Mouse (Mus musculus): ENCODE results near the gene Olfr448.

Olfr448 gene

GRCm38 (mm10) chr6:42890141-42890540, at the start of gene Olfr448:
Olfr448 (plus strand) TSS chr6:42890441.
- no peak for DNase-seq

GRCm38 (mm10) chr6:42860222-42860819, 29.9 kb upstream of the Olfr448 start:
- DNase-seq = peak; percentile 5

GRCm38 (mm10) chr6:42869695-42870094, 20.5 kb upstream of the Olfr448 start:
- no peak for DNase-seq

- DNase-seq = no peak
Measured at GRCm38 (mm10) chr6:42876323-42876722, 13.9 kb upstream of the Olfr448 start.

GRCm38 (mm10) chr6:42900345-42900744, 10.1 kb downstream of the Olfr448 start:
- DNase-seq = no peak

GRCm38 (mm10) chr6:42908578-42908977, 18.3 kb downstream of the Olfr448 start, which contains the start of gene Olfr447:
Olfr447 (plus strand) TSS chr6:42908878.
- DNase-seq = no peak

- DNase-seq = no peak
Measured at GRCm38 (mm10) chr6:42921077-42921476, 30.8 kb downstream of the Olfr448 start, which contains the start of gene Olfr446. Olfr446 (plus strand) TSS chr6:42921377.

Measured in right cerebral cortex, postnatal 25 days (tissue).